Mouse (Mus musculus) thymus, adult 2 months (tissue): ENCODE measurements around the gene Ppp1r9a. TPM values are rescaled to one million over a fixed set of nuclear protein-coding genes. Genes with fewer than 3 reads are reported as not detected.

Source experiments
- DNase-seq: peaks from one replicate; pipeline ENCODE4 v3.0.0; 2021
- H3K27ac ChIP-seq: fragments of 200-500 bp; 2 replicates; pipeline ENCODE4 v1.5.1; 2012; ENCODE audit warnings: low read length, control low read depth; ENCODE audit not compliant: control insufficient read depth, insufficient read depth
- H3K27me3 ChIP-seq: fragments of 200-500 bp; 2 replicates; pipeline ENCODE4 v1.6.1; 2012; ENCODE audit warnings: mild to moderate bottlenecking, low read length, moderate library complexity, mixed read lengths; ENCODE audit not compliant: control insufficient read depth, insufficient read depth
- H3K36me3 ChIP-seq: fragments of 200-500 bp; 2 replicates; pipeline ENCODE4 v1.6.1; 2012; ENCODE audit warnings: mild to moderate bottlenecking, low read length, moderate library complexity; ENCODE audit not compliant: control insufficient read depth, insufficient read depth
- H3K4me1 ChIP-seq: fragments of 200-500 bp; replicated peaks from 2 replicates; pipeline ENCODE4 v1.6.1; 2012; ENCODE audit warnings: low read length; ENCODE audit not compliant: control insufficient read depth, insufficient read depth
- H3K4me3 ChIP-seq: fragments of 200-500 bp; 2 replicates; pipeline ENCODE4 v1.5.1; 2012; ENCODE audit warnings: mild to moderate bottlenecking, low read length, control low read depth, moderate library complexity; ENCODE audit not compliant: control insufficient read depth, insufficient read depth
- CTCF ChIP-seq: fragments of 200-500 bp; IDR thresholded peaks from 2 replicates; pipeline ENCODE4 v1.5.1; 2012; ENCODE audit warnings: mild to moderate bottlenecking, control low read depth, low read length, moderate library complexity, borderline replicate concordance; ENCODE audit not compliant: control insufficient read depth, poor library complexity, insufficient read depth; ENCODE audit errors: extremely low read depth
- POLR2A ChIP-seq: fragments of 200-500 bp; IDR thresholded peaks from 2 replicates; pipeline ENCODE4 v1.6.1; 2012; ENCODE audit warnings: mild to moderate bottlenecking, low read length, control low read depth, moderate library complexity; ENCODE audit not compliant: control insufficient read depth, poor library complexity, insufficient read depth; ENCODE audit errors: extremely low read depth
- WGBS: fragments of 180-500 bp; shearing (Covaris S2); methylation state at CpG from one replicate; pipeline ENCODE4 v1.1.7; 2018; 5-methylcytosine and 5-hydroxymethylcytosine counted together
- polyA plus RNA-seq: library from polyadenylated mRNA; depleted of rRNA; stranded (reverse); fragments of >200 nt; gene quantifications from 2 replicates; pipeline ENCODE4 v1.2.3, GENCODE M21; 2012

Gene Ppp1r9a
- polyA plus RNA-seq, 1 experiment: 0.92 TPM

- no peak overlapping the region for H3K27ac ChIP-seq
- H3K36me3 ChIP-seq: no peaks in the 10 kb centered on the region
- no peak for DNase-seq
- WGBS: 96% methylated on average over 9 of the region's 9 CpGs
- H3K4me3 ChIP-seq: no peak overlapping the region
- no peak for TF ChIP-seq POLR2A
- TF ChIP-seq CTCF: no peak
- peaks cover 2% of the 10 kb centered on the region for H3K4me1 ChIP-seq
- H3K27me3 ChIP-seq: no peaks in the 10 kb centered on the region
These were observed 192.8 kb downstream of the Ppp1r9a start for GRCm38 (mm10) chr6:5095365-5095973.

- 93% methylated on average over 3 of the region's 3 CpGs for WGBS
- H3K4me3 ChIP-seq: no peak overlapping the region
- TF ChIP-seq POLR2A (no peak), CTCF (no peak)
- H3K4me1 ChIP-seq: peaks cover 2% of the 10 kb centered on the region
- DNase-seq: no peak
- H3K36me3 ChIP-seq: no peaks in the 10 kb centered on the region
- no peak overlapping the region for H3K27ac ChIP-seq
- no peaks in the 10 kb centered on the region for H3K27me3 ChIP-seq
These were observed 194.6 kb downstream of the Ppp1r9a start for GRCm38 (mm10) chr6:5097309-5097708.

- Histone ChIP-seq H3K4me1 (no peaks in the 10 kb centered on the region), H3K27me3 (no peaks in the 10 kb centered on the region), H3K4me3 (no peak overlapping the region), H3K36me3 (no peaks in the 10 kb centered on the region), H3K27ac (no peak overlapping the region)
- TF ChIP-seq CTCF (no peak), POLR2A (no peak)
- WGBS: 88% methylated on average over 5 of the region's 5 CpGs
- no peak for DNase-seq
These were observed 196.6 kb downstream of the Ppp1r9a start for GRCm38 (mm10) chr6:5099282-5099681.

- no peak overlapping the region for H3K27ac ChIP-seq
- H3K36me3 ChIP-seq: no peaks in the 10 kb centered on the region
- WGBS: 91% methylated on average over 8 of the region's 8 CpGs
- H3K27me3 ChIP-seq: no peaks in the 10 kb centered on the region
- no peaks in the 10 kb centered on the region for H3K4me1 ChIP-seq
- no peak for DNase-seq
- TF ChIP-seq POLR2A: no peak
- no peak for TF ChIP-seq CTCF
- H3K4me3 ChIP-seq: no peak overlapping the region
These were observed 197.1 kb downstream of the Ppp1r9a start for GRCm38 (mm10) chr6:5099842-5100241.

GRCm38 (mm10) chr6:5100347-5100746 lies 197.6 kb downstream of the Ppp1r9a start:
- DNase-seq: no peak
- H3K36me3 ChIP-seq: no peaks in the 10 kb centered on the region
- WGBS: 94% methylated on average over 10 of the region's 10 CpGs
- no peaks in the 10 kb centered on the region for H3K27me3 ChIP-seq
- H3K27ac ChIP-seq: no peak overlapping the region
- TF ChIP-seq POLR2A (no peak), CTCF (no peak)
- no peaks in the 10 kb centered on the region for H3K4me1 ChIP-seq
- no peak overlapping the region for H3K4me3 ChIP-seq

GRCm38 (mm10) chr6:5102741-5103140 lies 200.0 kb downstream of the Ppp1r9a start:
- no peaks in the 10 kb centered on the region for H3K36me3 ChIP-seq
- no peak for DNase-seq
- TF ChIP-seq POLR2A: no peak
- TF ChIP-seq CTCF: no peak
- WGBS: 58% methylated on average over 2 of the region's 2 CpGs
- no peak overlapping the region for H3K4me3 ChIP-seq
- H3K27ac ChIP-seq: no peak overlapping the region
- no peaks in the 10 kb centered on the region for H3K27me3 ChIP-seq
- H3K4me1 ChIP-seq: no peaks in the 10 kb centered on the region

GRCm38 (mm10) chr6:5103769-5104168 lies 201.1 kb downstream of the Ppp1r9a start:
- Histone ChIP-seq H3K4me3 (no peak overlapping the region), H3K4me1 (no peaks in the 10 kb centered on the region), H3K27ac (no peak overlapping the region), H3K36me3 (no peaks in the 10 kb centered on the region), H3K27me3 (no peaks in the 10 kb centered on the region)
- 20% methylated on average over 6 of the region's 6 CpGs for WGBS
- DNase-seq: no peak
- TF ChIP-seq POLR2A: no peak
- TF ChIP-seq CTCF: no peak
